Mouse (Mus musculus): ENCODE data around the gene Olfr455. TPM values are rescaled to one million over a fixed set of nuclear protein-coding genes. Genes with fewer than 3 reads are reported as not detected.

The Olfr455 gene
- polyA plus RNA-seq, 1 experiment from 2014 or later: not detected

- Histone ChIP-seq H3K4me2 (replicated peaks) (no peak overlapping the region), H3K9ac (no peak overlapping the region), H3K27me3 (replicated peaks) (no peaks in the 10 kb centered on the region), H3K4me1 (replicated peaks) (no peaks in the 10 kb centered on the region), H3K36me3 (no peaks in the 10 kb centered on the region), H3K9me3 (no peaks in the 10 kb centered on the region), H3K4me3 (replicated peaks) (no peak overlapping the region), H3K27ac (no peak overlapping the region)
- WGBS: 41% methylated on average over 2 of the region's 2 CpGs
- no peak for ATAC-seq
These were observed 1.2 kb downstream of the Olfr455 start for GRCm38 (mm10) chr6:42546180-42546579.

DNA sequence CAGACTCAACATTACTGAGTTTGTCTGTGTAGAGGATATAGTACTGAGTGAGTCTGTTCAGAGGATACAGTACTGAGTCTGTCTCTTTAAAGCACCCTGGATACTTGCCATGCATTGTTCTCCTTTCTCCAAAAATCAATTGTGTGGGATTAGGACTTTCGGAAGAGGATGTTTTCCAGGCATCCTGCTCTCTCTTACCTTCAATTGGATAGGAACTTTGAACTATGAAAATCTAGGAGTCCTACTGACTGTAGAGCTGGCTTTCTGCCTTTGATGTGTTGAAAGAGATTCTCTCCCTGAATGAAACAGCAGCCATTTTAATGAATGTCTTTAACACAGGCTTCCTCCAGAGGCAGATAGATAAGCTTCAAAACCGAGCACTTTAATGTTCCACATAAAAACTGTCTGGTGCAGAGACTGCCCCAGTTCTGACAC, 1.9 kb downstream of the Olfr455 start:
- Histone ChIP-seq H3K27ac (no peak overlapping the region), H3K27me3 (replicated peaks) (no peaks in the 10 kb centered on the region), H3K4me3 (replicated peaks) (no peak overlapping the region), H3K9me3 (no peaks in the 10 kb centered on the region), H3K4me2 (replicated peaks) (no peak overlapping the region), H3K4me1 (replicated peaks) (no peaks in the 10 kb centered on the region), H3K36me3 (no peaks in the 10 kb centered on the region), H3K9ac (no peak overlapping the region)
- 35% methylated on average over 2 of the region's 2 CpGs for WGBS
- ATAC-seq: no peak

GRCm38 (mm10) chr6:42544846-42545245, 2.5 kb downstream of the Olfr455 start:
- Histone ChIP-seq H3K4me2 (replicated peaks) (no peak overlapping the region), H3K9ac (no peak overlapping the region), H3K4me3 (replicated peaks) (no peak overlapping the region), H3K9me3 (no peaks in the 10 kb centered on the region), H3K27ac (no peak overlapping the region), H3K4me1 (replicated peaks) (no peaks in the 10 kb centered on the region), H3K27me3 (replicated peaks) (no peaks in the 10 kb centered on the region), H3K36me3 (no peaks in the 10 kb centered on the region)
- 23% methylated on average over 1 of the region's 1 CpGs for WGBS
- ATAC-seq: no peak

DNA sequence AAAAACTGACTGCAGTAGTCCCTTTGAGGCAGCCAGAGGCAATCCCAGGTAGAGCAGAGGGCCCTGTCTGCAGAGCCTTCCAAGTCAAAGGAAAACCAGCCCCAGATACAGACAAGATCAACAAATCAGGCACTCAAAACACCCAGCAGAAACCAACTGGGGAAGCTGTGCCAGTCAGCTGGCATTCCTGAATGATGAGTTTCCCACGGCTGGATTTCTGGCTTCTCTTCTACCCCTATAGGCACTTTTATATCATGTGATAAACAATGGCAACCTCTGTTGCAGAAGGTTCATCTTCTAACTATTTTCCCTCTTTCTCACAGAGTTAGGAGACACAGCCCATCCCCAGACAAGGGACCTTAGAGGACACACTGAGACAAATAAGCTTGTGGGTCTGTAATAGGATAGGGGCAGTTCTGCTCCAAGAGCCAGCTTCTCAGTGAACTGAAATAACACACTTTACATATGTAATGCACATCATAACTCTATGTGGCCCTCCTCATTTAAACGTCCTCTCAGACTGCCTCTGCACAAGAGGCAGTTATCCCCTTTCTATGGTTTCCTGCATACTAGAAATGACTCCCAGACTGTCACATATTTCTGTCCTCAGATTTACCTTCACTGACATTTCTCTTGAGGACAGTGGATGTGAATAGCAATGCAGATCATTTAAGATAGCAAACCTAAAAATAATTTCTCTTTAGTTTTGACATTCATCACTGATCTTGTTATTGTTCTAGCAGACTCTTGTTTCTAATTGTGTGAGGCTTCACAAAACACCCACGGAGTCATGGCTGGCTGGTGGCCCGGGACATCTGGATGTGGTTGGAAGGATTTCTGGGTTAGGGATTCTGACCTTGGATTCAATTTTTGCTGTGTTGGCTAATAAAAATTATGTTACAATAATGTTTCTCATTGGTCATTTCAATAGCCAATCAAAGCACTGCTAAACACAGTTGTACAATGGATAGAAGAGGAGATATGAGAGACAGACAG, 5.1 kb downstream of the Olfr455 start:
- Histone ChIP-seq H3K4me2 (replicated peaks) (no peak overlapping the region), H3K9ac (no peak overlapping the region), H3K27me3 (replicated peaks) (no peaks in the 10 kb centered on the region), H3K9me3 (no peaks in the 10 kb centered on the region), H3K27ac (no peak overlapping the region), H3K36me3 (no peaks in the 10 kb centered on the region), H3K4me1 (replicated peaks) (no peaks in the 10 kb centered on the region), H3K4me3 (replicated peaks) (no peak overlapping the region)
- ATAC-seq: no peak
- 51% methylated on average over 4 of the region's 4 CpGs for WGBS

DNA sequence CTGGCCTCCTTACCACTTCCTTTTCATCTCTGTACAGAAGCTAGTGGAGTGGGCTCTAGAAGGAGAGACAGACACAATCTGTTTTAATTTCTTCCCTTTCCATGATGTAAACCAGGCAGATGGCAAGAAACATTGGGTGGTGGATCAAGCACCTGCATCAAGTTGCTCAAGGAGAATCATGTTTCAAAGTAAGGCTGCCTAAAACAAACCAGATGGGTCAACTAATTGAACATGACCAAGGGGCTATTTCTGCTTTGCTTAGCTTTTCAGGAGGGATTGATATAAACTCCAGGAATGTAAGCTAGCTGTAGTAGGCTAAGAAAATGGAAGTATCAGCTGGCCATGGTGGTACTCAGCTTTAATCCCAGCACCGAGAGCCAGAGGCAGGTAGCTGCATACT, 6.7 kb downstream of the Olfr455 start:
- no peaks in the 10 kb centered on the region for H3K27me3 ChIP-seq (replicated peaks)
- no peak overlapping the region for H3K27ac ChIP-seq
- ATAC-seq: no peak
- H3K4me2 ChIP-seq (replicated peaks): no peak overlapping the region
- no peaks in the 10 kb centered on the region for H3K9me3 ChIP-seq
- no peaks in the 10 kb centered on the region for H3K4me1 ChIP-seq (replicated peaks)
- WGBS: 94% methylated on average over 1 of the region's 1 CpGs
- H3K4me3 ChIP-seq (replicated peaks): no peak overlapping the region
- no peaks in the 10 kb centered on the region for H3K36me3 ChIP-seq
- H3K9ac ChIP-seq: no peak overlapping the region

- Histone ChIP-seq H3K36me3 (no peaks in the 10 kb centered on the region), H3K27me3 (replicated peaks) (no peaks in the 10 kb centered on the region), H3K4me3 (replicated peaks) (no peak overlapping the region), H3K4me2 (replicated peaks) (no peak overlapping the region), H3K9ac (no peak overlapping the region), H3K27ac (no peak overlapping the region), H3K9me3 (no peaks in the 10 kb centered on the region), H3K4me1 (replicated peaks) (no peaks in the 10 kb centered on the region)
- WGBS: 90% methylated on average over 1 of the region's 1 CpGs
- ATAC-seq: no peak
These were observed 7.7 kb downstream of the Olfr455 start for GRCm38 (mm10) chr6:42539711-42540110.

DNA sequence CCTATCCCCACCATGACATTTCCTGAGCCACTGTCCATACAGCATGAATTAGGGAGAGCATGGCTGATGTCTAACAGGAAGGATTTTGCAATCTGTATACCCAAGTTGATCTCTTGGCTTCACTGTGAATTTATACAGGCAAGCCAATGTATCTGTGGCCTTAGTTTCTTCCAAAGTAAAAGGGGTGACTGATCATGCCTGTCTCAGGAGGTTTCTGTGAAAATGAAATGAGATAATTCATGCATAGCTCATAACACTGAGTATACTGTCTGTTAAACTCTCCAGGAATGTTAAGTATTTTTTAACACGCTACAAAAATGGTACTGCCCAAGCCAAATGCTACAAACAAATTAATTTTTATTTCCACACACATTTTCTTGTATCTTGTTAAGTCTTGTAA, 33.9 kb downstream of the Olfr455 start:
- Histone ChIP-seq H3K4me2 (replicated peaks) (no peak overlapping the region), H3K4me3 (replicated peaks) (no peak overlapping the region), H3K27ac (no peak overlapping the region), H3K27me3 (replicated peaks) (no peaks in the 10 kb centered on the region), H3K9me3 (no peaks in the 10 kb centered on the region), H3K9ac (no peak overlapping the region), H3K4me1 (replicated peaks) (no peaks in the 10 kb centered on the region), H3K36me3 (no peaks in the 10 kb centered on the region)
- no peak for ATAC-seq
- 68% methylated on average over 1 of the region's 1 CpGs for WGBS

DNA sequence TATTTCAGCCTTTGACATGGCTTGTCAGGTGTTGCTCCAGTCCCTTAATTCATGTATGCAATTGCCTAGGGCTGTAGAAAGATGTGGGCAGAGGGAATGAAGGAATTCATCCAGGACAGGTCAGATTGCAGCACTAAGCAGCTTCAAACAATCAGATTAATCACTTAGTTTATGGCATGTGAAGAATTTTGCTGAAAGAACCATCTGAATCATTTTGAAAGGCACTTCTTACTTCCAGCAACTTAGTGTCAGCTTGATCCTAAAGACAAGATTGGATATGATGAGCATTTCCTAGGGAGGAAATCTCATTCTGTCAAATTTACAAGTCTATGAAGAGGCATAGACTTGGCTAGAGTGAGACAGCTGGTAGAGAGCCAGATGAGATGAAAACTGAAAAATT, 38.1 kb downstream of the Olfr455 start:
- Histone ChIP-seq H3K9me3 (no peaks in the 10 kb centered on the region), H3K36me3 (no peaks in the 10 kb centered on the region), H3K27ac (no peak overlapping the region), H3K4me2 (replicated peaks) (no peak overlapping the region), H3K4me1 (replicated peaks) (no peaks in the 10 kb centered on the region), H3K27me3 (replicated peaks) (no peaks in the 10 kb centered on the region), H3K9ac (no peak overlapping the region), H3K4me3 (replicated peaks) (no peak overlapping the region)
- ATAC-seq: no peak

DNA sequence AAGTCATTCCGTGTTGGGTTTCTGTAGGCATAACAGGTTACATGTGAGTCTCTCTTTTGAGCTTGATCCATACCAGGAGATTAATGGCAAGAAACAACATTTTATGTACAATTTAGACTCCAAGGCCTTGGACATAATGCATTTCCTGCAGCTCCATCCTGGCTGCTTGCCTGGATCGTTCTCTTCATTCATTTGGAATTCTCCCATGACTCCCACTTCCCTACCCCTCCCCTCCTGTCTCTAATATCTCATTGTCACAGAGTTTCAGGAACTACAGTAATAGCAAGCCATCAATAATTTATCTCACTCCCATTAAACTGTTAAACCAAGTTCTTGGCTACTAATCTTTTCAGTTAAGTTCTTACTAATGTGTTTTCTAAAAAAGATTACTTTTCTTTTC, 43.9 kb downstream of the Olfr455 start:
- Histone ChIP-seq H3K4me3 (replicated peaks) (no peak overlapping the region), H3K9ac (no peak overlapping the region), H3K36me3 (no peaks in the 10 kb centered on the region), H3K4me2 (replicated peaks) (no peak overlapping the region), H3K9me3 (no peaks in the 10 kb centered on the region), H3K4me1 (replicated peaks) (no peaks in the 10 kb centered on the region), H3K27me3 (replicated peaks) (no peaks in the 10 kb centered on the region), H3K27ac (no peak overlapping the region)
- ATAC-seq: no peak
- 63% methylated on average over 2 of the region's 2 CpGs for WGBS

DNA sequence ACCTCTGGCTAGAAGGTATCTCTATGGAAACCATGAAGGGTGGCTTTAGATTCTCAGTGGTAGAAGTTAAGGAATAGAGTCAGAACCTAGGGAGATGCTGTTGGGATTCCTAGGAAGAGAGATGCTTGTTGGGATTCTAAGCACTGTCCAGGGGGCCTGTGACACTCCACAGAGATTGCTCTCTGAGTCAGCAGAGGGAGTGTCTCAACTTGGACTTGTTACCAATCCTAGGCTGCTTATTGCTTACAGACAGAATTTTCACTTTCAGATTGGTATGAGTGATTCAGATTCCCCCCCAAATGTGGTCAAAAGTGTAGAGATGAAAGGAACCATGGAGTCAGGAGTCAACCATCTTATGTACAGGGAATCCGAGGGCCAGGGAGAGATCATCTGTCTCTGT, 57.7 kb downstream of the Olfr455 start:
- Histone ChIP-seq H3K4me1 (replicated peaks) (no peaks in the 10 kb centered on the region), H3K9ac (no peak overlapping the region), H3K4me3 (replicated peaks) (no peak overlapping the region), H3K4me2 (replicated peaks) (no peak overlapping the region), H3K9me3 (no peaks in the 10 kb centered on the region), H3K36me3 (no peaks in the 10 kb centered on the region), H3K27me3 (replicated peaks) (no peaks in the 10 kb centered on the region), H3K27ac (no peak overlapping the region)
- ATAC-seq: no peak
- WGBS: 70% methylated on average over 1 of the region's 1 CpGs

DNA sequence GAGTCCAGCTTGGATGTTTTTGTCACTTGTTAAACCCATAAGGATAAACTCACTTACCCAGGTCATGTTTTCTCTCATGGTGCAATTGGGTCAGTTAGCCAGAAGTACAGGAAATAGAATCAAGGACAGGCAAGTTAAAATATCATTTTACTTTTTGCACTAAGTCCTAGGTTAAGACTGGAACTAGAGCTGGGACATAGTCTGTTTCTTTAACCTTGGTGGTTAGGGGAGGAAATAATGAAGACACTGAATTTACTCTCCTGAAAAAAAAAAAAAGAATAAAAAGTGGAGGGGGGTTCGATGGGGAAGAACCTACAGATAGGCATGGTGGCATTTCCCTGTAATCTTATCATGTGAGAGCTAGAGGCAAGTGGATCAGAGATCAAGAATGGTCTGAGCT, 60.3 kb downstream of the Olfr455 start, which contains the start of gene Olfr456:
Gene Olfr456, minus strand, starts transcription at position 101 of the 400 bp plus-strand sequence.
- Histone ChIP-seq H3K9me3 (no peaks in the 10 kb centered on the region), H3K27ac (no peak within 1 kb of the TSS), H3K36me3 (no peaks in the 10 kb centered on the region), H3K27me3 (replicated peaks) (no peaks in the 10 kb centered on the region), H3K4me2 (replicated peaks) (no peak within 1 kb of the TSS), H3K9ac (no peak within 1 kb of the TSS), H3K4me3 (replicated peaks) (no peak within 1 kb of the TSS), H3K4me1 (replicated peaks) (no peaks in the 10 kb centered on the region)
- WGBS: 80% methylated on average over 1 of the region's 1 CpGs
- ATAC-seq: no peak

All from intestine, embryonic 15.5 days (tissue).